Mouse (Mus musculus) testis, adult 2 months (tissue): ENCODE measurements around the gene Igfbp4.

Experiments
- CTCF ChIP-seq: fragments of 200-500 bp; IDR thresholded peaks from 2 replicates; pipeline ENCODE4 v1.5.1; 2012; ENCODE audit warnings: low read depth, mild to moderate bottlenecking, inconsistent platforms, low read length, moderate library complexity; ENCODE audit not compliant: control insufficient read depth, insufficient read depth, insufficient replicate concordance
- POLR2A ChIP-seq: fragments of 200-500 bp; IDR thresholded peaks from 2 replicates; pipeline ENCODE4 v1.6.1; 2012; ENCODE audit warnings: low read depth, mild to moderate bottlenecking, inconsistent platforms, low read length, moderate library complexity; ENCODE audit not compliant: control insufficient read depth

DNA sequence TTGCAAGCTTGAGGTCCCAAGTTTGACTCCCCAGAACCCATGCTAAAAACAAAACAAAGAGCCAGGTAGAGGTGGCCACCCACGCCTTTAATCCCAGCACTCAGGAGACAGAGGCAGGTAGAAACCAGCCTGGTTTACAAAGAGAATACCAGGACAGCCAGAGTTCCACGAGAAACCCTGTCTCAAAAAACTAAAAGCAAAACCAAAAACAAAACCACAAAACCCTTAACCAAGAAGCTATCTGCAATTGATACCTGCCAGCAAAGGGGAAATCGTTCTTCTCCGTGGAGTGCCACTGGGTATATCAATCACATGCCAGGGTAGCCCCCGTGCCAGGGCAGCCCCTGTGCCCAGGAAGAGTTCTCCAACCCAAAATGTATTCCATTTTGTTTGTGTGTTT is 59.2 kb downstream of the Igfbp4 start:
- TF ChIP-seq POLR2A, result no peak
- TF ChIP-seq CTCF, result no peak
